Mouse (Mus musculus): ENCODE data around the gene Fgl2.
"Not testable (repeated sequence)": the region's sequence is repeated elsewhere in the genome, so short reads cannot be mapped to it uniquely, and the experiment has no call there.

The Fgl2 gene

GRCm38 (mm10) chr5:21372493-21373179 lies at the start of gene Fgl2:
TSS of gene Fgl2 (plus strand) at chr5:21372642.
- DNase-seq (ENCODE audit: low spot score) = peak; percentile 61

GRCm38 (mm10) chr5:21326494-21326893 lies 45.9 kb upstream of the Fgl2 start:
- peak; percentile 52 for DNase-seq (ENCODE audit: low spot score)

GRCm38 (mm10) chr5:21328560-21328959 lies 43.9 kb upstream of the Fgl2 start:
- DNase-seq (ENCODE audit: low spot score) = no peak

GRCm38 (mm10) chr5:21329672-21330665 lies 42.5 kb upstream of the Fgl2 start:
- no peak for DNase-seq (ENCODE audit: low spot score)

- peak; percentile 20 for DNase-seq (ENCODE audit: low spot score)
These were observed 40.8 kb upstream of the Fgl2 start for GRCm38 (mm10) chr5:21331656-21332055.

- DNase-seq (ENCODE audit: low spot score) = no peak
These were observed 40.3 kb upstream of the Fgl2 start for GRCm38 (mm10) chr5:21332119-21332518.

- not testable (repeated sequence) for DNase-seq (ENCODE audit: low spot score)
These were observed 30.2 kb upstream of the Fgl2 start for GRCm38 (mm10) chr5:21342265-21342664.

GRCm38 (mm10) chr5:21348366-21348765 lies 24.1 kb upstream of the Fgl2 start:
- DNase-seq (ENCODE audit: low spot score) = peak; percentile 32

GRCm38 (mm10) chr5:21351678-21352077 lies 20.8 kb upstream of the Fgl2 start:
- DNase-seq (ENCODE audit: low spot score) = no peak

- DNase-seq (ENCODE audit: low spot score) = no peak
These were observed 13.8 kb upstream of the Fgl2 start for GRCm38 (mm10) chr5:21358648-21359047.

GRCm38 (mm10) chr5:21363343-21363742 lies 9.1 kb upstream of the Fgl2 start:
- no peak for DNase-seq (ENCODE audit: low spot score)

- no peak for DNase-seq (ENCODE audit: low spot score)
These were observed 5.9 kb upstream of the Fgl2 start for GRCm38 (mm10) chr5:21366338-21367053.

GRCm38 (mm10) chr5:21367514-21367913 lies 4.9 kb upstream of the Fgl2 start:
- DNase-seq (ENCODE audit: low spot score) = no peak

- no peak for DNase-seq (ENCODE audit: low spot score)
These were observed 2.1 kb upstream of the Fgl2 start for GRCm38 (mm10) chr5:21370218-21370947.

- no peak for DNase-seq (ENCODE audit: low spot score)
These were observed 522 bp upstream of the Fgl2 start for GRCm38 (mm10) chr5:21371920-21372319.

GRCm38 (mm10) chr5:21373180-21373518 lies 707 bp downstream of the Fgl2 start:
- no peak for DNase-seq (ENCODE audit: low spot score)

GRCm38 (mm10) chr5:21376935-21377334 lies 4.5 kb downstream of the Fgl2 start:
- no peak for DNase-seq (ENCODE audit: low spot score)

GRCm38 (mm10) chr5:21378397-21378796 lies 6.0 kb downstream of the Fgl2 start:
- DNase-seq (ENCODE audit: low spot score) = no peak

GRCm38 (mm10) chr5:21381986-21382385 lies 9.5 kb downstream of the Fgl2 start:
- peak; percentile 17 for DNase-seq (ENCODE audit: low spot score)

- DNase-seq (ENCODE audit: low spot score) = no peak
These were observed 10.2 kb downstream of the Fgl2 start for GRCm38 (mm10) chr5:21382678-21383077.

- DNase-seq (ENCODE audit: low spot score) = peak; percentile 10
These were observed 11.2 kb downstream of the Fgl2 start for GRCm38 (mm10) chr5:21383392-21384251.
